Mouse (Mus musculus) G1E-ER4 (cell line): ENCODE measurements around the gene Fbrsl1. TPM values are rescaled to one million over a fixed set of nuclear protein-coding genes. Genes with fewer than 3 reads are reported as not detected.

ENCODE experiments used
- GATA1 ChIP-seq: IDR thresholded peaks from one replicate; pipeline ENCODE4 v1.8.0; 2012; ENCODE audit warnings: low read length, inconsistent platforms
- polyA plus RNA-seq: library from polyadenylated mRNA; stranded (reverse); fragments of >175 nt; gene quantifications from 2 replicates; pipeline ENCODE4 v1.2.3, GENCODE M21; 2012

Gene Fbrsl1
- polyA plus RNA-seq, 1 experiment: 117 TPM

DNA sequence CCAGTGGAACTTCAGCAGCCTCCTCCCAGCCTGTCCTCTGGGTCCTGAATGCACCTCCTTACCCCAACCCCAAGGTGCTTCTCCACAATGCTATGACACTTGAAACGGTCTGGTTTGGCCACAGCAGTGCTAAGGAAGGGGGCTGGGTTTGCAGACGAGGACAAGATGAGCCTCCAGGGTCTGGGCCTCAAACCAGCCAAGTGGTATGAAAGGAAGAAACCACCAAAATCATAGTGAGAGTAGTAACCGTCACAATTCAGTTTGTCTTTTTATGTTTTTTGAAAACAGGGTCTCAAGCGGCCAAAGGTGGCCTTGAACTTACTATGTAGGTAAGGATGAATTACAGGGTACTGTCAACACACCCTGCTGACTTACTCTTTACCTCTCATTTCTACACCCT lies 23.1 kb downstream of the Fbrsl1 start:
- TF ChIP-seq GATA1: no peak

DNA sequence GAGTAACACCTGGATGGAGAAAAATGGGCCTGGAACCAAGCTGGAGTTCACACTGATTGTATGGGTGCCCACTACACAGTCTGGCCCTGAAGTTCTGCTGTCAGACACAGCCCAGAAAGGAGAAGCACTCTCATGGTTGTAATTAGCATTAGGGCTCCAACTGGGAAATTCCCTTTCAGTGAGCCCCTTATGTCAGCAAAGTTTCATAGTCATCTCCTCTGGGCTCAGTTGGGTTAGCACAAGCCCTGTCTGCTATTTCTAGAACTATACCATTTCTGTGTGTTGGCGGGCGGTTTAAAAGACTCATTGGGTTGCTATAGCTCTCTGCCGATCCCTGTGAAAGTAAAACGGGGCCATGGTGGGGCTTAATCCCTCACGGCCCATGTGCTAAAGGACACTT lies 24.1 kb downstream of the Fbrsl1 start:
- TF ChIP-seq GATA1: no peak

DNA sequence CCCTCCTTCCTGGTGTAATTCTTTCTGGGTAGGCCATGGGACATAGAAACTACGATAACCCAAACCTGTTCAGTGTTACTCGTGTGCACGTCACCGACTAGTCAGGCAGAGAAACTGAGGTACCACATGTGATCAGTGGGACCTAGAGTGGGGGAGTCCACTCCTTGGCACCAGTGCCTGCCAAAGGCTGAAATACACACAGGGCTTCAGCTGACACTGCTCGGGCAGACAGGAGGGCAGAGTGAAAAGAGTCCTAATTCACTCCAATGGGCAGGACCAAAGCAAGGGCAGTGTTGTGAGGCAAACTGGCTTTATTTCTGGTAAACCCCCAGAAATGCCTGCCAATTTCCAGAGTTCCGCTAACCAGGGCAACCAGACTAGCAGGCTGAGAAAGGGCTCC lies 26.9 kb downstream of the Fbrsl1 start:
- no peak for TF ChIP-seq GATA1

GRCm38 (mm10) chr5:110420950-110421349 lies 27.4 kb downstream of the Fbrsl1 start:
- TF ChIP-seq GATA1: no peak

DNA sequence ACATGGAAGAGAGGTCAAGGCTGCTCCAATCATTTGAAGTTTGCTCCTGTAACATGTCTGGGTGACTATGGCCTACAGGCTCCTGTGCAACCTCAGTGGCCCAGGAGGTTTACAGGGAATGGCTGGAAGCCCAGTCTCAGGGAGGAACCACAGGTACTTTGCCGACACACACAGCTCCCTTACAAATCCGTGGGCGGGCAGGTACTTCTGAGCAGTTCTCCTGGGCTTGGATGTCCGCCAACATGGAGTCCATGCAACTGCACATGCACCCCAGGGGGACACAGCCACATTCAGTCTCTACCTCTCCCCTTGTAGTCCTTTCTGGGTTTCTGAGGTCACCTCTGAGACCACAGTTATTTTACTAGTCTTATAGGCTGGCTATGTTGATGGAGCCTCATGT lies 28.1 kb downstream of the Fbrsl1 start:
- TF ChIP-seq GATA1: no peak

- no peak for TF ChIP-seq GATA1
Measured at GRCm38 (mm10) chr5:110418523-110418911, 29.8 kb downstream of the Fbrsl1 start.

- TF ChIP-seq GATA1: no peak
Measured at GRCm38 (mm10) chr5:110417756-110418522, 30.4 kb downstream of the Fbrsl1 start.

DNA sequence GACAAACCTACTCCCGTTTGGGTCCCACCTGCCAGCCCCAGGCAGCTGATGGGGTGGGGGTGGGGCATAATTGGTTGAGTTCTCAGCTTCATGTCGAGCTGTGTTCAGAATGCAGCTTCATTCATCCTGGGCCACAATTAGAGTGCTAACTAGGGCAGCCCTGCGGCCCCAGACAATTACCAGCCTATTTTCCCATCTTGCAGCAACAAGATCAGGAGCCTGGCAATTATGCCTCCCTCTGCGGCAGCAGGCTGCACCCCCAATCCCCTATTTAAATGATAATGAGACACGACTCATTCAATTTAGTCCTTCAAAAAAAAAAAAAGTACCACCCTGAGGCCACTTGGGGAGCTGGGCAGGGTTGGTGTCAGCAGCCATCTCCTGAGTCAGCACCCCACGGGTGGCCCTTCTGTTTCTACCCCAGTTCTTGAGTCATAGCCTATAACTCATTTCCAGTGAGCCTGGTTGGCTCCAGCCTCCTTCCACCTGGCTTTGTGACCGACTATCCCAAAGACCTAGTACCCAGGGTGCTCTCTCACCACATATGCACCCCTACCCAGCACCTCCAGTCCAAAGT lies 31.4 kb downstream of the Fbrsl1 start:
- TF ChIP-seq GATA1: no peak

DNA sequence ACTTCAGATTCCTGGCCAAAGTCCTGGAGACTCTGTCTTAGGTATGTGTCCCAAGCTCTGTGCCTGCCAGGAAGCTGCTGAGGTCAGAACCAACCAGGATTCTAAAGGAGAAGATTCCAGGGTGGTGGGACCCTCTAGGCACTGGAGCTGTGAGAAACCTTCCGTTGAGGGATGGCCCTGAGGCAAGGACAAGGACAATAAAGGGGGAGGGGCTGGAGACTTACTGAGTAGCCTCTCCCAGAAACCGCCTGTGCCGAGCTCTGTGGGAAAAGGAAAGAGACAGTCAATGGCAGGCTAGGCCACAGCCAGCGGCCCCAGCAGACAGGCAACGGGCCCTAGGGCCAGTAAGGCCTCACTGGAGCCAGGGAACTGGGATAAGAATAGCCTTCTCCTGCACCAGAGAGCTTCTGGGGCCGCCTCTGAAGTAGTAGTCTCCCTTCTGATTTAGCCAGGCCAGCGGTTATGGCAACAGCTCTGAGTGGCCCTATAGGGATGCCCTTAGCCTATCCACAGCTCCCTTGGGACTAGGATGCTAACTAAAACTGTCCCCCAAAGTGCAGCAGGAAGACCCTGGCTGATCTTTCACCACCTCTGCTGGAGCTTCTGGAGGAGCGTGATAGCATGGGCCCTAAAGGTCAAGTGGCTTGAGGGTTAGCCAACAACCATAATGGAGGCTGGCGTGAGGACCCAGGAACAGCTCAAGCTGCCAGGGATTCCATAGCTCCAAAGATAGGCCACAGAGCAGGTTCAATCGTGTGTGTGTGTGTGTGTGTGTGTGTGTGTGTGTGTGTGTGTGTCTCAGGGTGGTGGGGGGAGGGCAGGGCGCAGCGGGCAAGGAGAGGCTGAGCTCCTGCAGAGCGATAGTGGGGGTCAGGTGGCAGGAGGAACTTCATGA lies 32.2 kb downstream of the Fbrsl1 start:
- no peak for TF ChIP-seq GATA1

DNA sequence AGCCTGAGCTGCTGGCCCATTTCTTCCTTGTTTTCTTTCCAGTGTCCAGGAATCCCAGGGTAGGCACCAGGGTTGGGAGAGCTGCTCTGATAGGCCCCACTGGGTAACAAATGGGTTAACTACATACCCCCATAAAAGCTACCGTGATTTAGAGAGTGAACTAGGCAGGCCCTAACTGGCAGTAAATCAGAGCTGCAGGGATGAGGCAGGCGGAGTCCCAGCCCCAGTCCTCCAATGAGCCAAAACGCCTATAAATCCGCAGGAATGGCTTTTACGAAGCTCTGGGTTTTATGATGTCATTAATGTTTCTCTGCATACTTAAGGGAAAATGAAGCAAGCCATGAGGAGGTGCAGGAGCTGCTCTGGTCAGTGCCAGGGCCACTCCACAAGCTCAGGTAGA lies 33.3 kb downstream of the Fbrsl1 start:
- no peak for TF ChIP-seq GATA1

DNA sequence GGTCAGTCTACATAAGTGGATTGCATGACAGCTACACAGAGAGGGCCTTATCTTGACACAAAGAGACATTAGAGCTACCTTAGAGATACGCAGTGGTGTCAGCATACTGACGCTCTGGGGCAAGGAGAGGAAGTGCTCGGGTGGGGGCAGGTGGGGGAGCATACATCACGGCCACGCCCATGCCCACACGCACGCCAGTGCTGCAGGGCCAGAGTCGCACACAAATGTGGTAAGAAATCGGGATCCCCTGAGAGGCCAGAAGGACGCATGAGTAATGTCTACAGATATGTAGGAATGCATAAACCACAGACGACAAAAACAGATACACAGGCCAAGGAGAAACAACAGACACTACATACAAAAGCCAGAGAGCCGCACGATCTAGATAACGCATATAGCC lies 35.3 kb downstream of the Fbrsl1 start:
- TF ChIP-seq GATA1: no peak

GRCm38 (mm10) chr5:110410386-110410785 lies 37.9 kb downstream of the Fbrsl1 start:
- TF ChIP-seq GATA1: no peak

GRCm38 (mm10) chr5:110408967-110409366 lies 39.3 kb downstream of the Fbrsl1 start:
- TF ChIP-seq GATA1: no peak

DNA sequence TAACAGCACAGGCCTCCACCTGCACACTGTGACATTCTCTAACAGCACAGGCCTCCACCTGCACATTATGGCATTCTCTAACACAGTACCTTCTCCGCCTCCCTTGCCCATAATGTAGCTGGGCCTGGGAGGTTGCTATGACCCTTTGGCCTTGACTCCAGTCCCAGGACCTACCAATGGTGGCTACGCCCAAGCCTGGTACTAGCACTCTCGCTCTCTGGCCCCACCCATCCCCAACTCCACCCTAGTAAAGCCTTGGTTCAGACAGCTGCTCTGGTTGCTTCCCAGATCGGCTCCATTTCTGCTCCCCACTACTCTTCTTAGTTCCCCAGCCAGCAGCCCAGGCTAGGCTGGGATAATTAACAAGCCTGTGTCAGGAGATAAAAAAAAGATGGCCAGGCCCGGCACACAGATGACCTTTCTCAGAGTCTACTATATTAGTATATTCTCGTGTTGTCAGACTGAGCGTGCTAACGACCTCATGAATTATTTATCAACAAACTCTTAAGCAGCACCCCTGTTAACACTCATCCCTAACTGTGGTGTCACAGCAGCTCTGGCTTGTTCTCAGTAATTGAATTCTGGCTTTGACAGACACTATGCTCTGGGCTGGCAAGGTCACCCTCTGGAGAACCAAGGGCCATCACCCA lies 42.1 kb downstream of the Fbrsl1 start:
- no peak for TF ChIP-seq GATA1

- no peak for TF ChIP-seq GATA1
Measured at GRCm38 (mm10) chr5:110403931-110404330, 44.4 kb downstream of the Fbrsl1 start.

GRCm38 (mm10) chr5:110402557-110402956 lies 45.7 kb downstream of the Fbrsl1 start:
- TF ChIP-seq GATA1: no peak
